Mouse (Mus musculus): ENCODE results near the gene Vmn1r213. TPM values are rescaled to one million over a fixed set of nuclear protein-coding genes. Genes with fewer than 3 reads are reported as not detected.

Gene Vmn1r213
- polyA plus RNA-seq (2014; fragmentation: Nextera tagmentation; extraction: Ambion mirVana) = not detected in 2 replicates

DNA sequence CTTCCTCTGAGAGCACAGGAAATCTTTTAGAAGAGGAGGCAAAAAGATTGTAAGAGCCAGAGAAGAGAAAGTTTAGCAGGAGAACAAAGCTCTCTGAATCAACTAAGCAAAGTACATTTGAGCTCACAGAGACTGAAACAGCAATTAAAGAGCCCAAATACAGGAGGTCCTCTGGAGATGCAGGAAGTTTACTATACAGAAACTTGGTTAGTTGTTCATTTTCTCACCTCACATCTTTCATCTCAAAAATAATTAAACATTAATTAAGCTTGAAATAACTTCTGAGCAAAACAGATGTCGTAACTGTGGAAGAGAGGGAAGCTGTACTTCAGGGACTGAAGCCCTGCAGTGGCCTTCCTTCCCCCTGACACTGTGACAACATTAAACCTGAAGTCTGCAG, at the start of gene Vmn1r213:
TSS of gene Vmn1r213 (plus strand) at position 301 of the 400 bp plus-strand sequence.
- DNase-seq (ENCODE audit: low spot score, missing footprints) (no peak), ATAC-seq (ENCODE audit: low FRiP score) (no peak)
- H3K9ac ChIP-seq (ENCODE audit: low read length) = no peak within 1 kb of the TSS
- H3K9me3 ChIP-seq (ENCODE audit: control insufficient read depth, low read length) = no peaks in the 10 kb centered on the region
- H3K36me3 ChIP-seq (ENCODE audit: control insufficient read depth, insufficient read depth, low read length) = no peaks in the 10 kb centered on the region
- H3K4me3 ChIP-seq (ENCODE audit: low read depth, low read length) = no peak within 1 kb of the TSS
- no peak within 1 kb of the TSS for H3K27ac ChIP-seq (ENCODE audit: low read depth, low read length)
- H3K4me1 ChIP-seq (ENCODE audit: control insufficient read depth, insufficient read depth, low read length) = no peaks in the 10 kb centered on the region
- no peaks in the 10 kb centered on the region for H3K27me3 ChIP-seq (ENCODE audit: control insufficient read depth, insufficient read depth, low read length)
- 76% methylated on average over 1 of the region's 1 CpGs for WGBS
- no peak within 1 kb of the TSS for H3K4me2 ChIP-seq

DNA sequence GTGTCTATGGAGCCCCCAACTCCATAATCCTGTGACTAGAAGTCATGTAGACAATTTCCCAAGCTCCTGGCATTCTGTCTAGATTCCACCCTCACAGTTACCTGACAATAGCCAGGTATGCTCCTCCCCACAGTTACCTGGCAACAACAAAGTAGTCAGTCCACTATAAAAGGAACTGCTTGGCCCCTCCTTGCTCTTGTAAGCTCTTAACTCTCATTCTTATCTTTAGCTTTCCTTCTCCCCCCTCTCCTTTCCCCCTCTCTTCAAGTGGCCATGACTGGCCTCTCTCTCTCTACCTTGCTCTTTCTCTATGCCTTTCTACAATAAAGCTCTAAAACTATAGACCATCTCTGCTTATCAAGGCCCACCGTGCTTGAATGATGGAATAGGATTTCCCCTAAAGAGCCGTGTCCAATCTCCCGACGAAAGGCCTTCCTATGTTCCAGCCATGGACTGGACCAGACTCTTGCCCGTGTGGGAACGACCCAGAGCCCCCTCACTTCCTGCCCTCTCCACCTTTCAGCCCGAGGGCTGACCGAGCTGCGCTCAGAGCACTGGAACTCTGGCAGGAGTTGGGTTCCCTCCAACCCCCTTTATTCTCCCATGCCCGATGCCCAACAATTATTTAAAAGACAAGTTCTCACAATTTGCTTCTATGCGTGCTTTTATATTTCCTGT, 17.1 kb upstream of the Vmn1r213 start:
- Histone ChIP-seq H3K4me2 (no peak overlapping the region), H3K27ac (ENCODE audit: low read depth, low read length) (no peak overlapping the region), H3K4me1 (ENCODE audit: control insufficient read depth, insufficient read depth, low read length) (no peaks in the 10 kb centered on the region), H3K36me3 (ENCODE audit: control insufficient read depth, insufficient read depth, low read length) (no peaks in the 10 kb centered on the region), H3K4me3 (ENCODE audit: low read depth, low read length) (no peak overlapping the region), H3K9me3 (ENCODE audit: control insufficient read depth, low read length) (no peaks in the 10 kb centered on the region), H3K9ac (ENCODE audit: low read length) (no peak overlapping the region), H3K27me3 (ENCODE audit: control insufficient read depth, insufficient read depth, low read length) (no peaks in the 10 kb centered on the region)
- no peak for DNase-seq (ENCODE audit: low spot score, missing footprints)
- WGBS = 89% methylated on average over 11 of the region's 11 CpGs
- no peak for ATAC-seq (ENCODE audit: low FRiP score)

DNA sequence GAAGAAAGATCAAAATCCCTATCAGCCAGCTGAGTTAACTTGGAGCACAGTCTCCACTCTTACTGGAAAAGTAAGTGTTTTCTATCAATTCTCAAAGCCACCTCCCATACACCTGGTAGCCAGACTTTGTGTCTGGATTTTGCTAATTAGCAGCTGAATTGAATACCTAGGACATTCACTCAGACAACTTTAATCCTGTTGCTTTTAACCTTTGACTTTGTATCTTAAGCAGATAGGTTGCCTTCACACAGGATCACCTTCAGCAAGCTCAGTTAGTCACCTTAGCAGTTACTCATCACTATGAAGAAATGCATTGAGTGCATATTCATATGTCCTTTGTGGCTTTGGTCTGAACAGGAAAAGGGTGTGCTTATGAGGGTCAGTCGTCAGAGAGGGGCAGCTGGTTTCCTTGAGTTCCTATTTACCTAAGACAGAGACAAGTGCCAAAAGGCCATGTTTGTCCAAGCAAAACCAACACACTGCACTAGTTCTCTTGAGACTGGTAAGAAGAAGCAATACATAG, 15.2 kb upstream of the Vmn1r213 start:
- Histone ChIP-seq H3K9ac (ENCODE audit: low read length) (no peak overlapping the region), H3K27me3 (ENCODE audit: control insufficient read depth, insufficient read depth, low read length) (no peaks in the 10 kb centered on the region), H3K4me2 (no peak overlapping the region), H3K9me3 (ENCODE audit: control insufficient read depth, low read length) (no peaks in the 10 kb centered on the region; the same call in 1 of the 2 replicates), H3K36me3 (ENCODE audit: control insufficient read depth, insufficient read depth, low read length) (no peaks in the 10 kb centered on the region), H3K4me3 (ENCODE audit: low read depth, low read length) (no peak overlapping the region), H3K27ac (ENCODE audit: low read depth, low read length) (no peak overlapping the region), H3K4me1 (ENCODE audit: control insufficient read depth, insufficient read depth, low read length) (no peaks in the 10 kb centered on the region)
- WGBS = 59% methylated on average over 1 of the region's 1 CpGs
- ATAC-seq (ENCODE audit: low FRiP score) = no peak
- DNase-seq (ENCODE audit: low spot score, missing footprints) = no peak

DNA sequence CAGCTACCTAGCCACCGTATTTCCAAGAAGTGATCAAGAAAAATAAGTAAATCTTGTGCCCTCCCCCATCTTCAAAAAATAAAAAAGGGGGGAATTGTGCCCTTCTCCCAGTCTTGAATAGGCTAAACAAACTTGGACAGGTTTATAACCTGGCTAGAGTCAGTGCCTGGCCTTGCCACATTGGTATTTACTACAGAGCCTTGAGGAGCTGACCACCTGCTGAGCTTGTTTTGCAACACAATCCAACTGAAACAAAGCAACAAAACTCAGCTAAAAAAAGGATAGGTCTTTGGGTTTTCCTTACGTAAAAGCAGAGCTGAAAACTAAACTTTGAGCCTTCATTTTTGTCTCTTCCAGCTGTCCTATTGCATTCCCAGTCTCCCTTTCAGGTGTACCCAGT, 14.7 kb upstream of the Vmn1r213 start:
- WGBS = 59% methylated on average over 2 of the region's 2 CpGs

DNA sequence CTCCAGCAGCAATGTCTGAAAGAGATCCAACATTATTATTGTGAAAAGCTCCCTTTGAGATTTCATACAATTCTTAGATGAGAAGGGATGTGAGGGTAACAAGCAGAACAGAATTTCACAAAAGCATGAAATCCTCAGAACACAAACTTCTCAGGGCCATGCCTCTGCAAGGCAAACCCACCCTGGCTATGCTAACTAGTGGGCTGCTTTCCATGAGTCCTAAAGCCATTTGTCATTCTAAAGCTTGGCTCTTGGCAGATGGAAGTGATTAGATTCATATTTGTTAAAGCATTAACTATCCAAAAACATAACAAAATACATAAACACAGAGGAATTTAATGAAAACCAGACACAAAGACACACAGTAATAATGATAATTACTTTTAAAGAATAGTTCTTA, 10.7 kb downstream of the Vmn1r213 start:
- Histone ChIP-seq H3K9ac (ENCODE audit: low read length) (no peak overlapping the region), H3K4me2 (no peak overlapping the region)

More for the DNA sequence above, 14.7 kb upstream of the Vmn1r213 start:
- ATAC-seq (ENCODE audit: low FRiP score) = no peak
- Histone ChIP-seq H3K4me1 (ENCODE audit: control insufficient read depth, insufficient read depth, low read length) (no peaks in the 10 kb centered on the region), H3K4me2 (no peak overlapping the region), H3K9me3 (ENCODE audit: control insufficient read depth, low read length) (no peaks in the 10 kb centered on the region; the same call in 1 of the 2 replicates), H3K27me3 (ENCODE audit: control insufficient read depth, insufficient read depth, low read length) (no peaks in the 10 kb centered on the region), H3K9ac (ENCODE audit: low read length) (no peak overlapping the region), H3K36me3 (ENCODE audit: control insufficient read depth, insufficient read depth, low read length) (no peaks in the 10 kb centered on the region), H3K4me3 (ENCODE audit: low read depth, low read length) (no peak overlapping the region), H3K27ac (ENCODE audit: low read depth, low read length) (no peak overlapping the region)
- no peak for DNase-seq (ENCODE audit: low spot score, missing footprints)

DNA sequence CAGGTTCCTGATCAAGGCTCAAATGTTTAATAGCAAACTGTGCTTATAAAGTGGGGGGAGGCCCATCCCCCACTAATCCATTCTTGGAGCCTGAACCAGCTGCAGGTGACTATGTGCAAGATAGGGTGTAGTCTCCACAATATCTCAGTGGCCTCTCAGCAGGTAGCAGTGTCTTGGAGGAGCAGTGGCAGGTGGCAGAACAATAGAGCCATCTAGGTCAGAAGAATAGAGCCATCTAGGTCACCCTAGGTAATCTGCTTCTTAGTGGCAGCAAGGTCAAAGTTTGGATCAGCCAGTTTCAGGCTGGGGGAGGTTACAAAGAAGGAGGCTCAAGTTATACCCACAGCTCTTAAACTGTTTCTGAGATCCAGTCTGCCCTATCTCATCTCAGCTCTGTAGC, 17.4 kb downstream of the Vmn1r213 start:
- H3K36me3 ChIP-seq (ENCODE audit: control insufficient read depth, insufficient read depth, low read length) = no peaks in the 10 kb centered on the region
- H3K4me2 ChIP-seq = no peak overlapping the region
- H3K27ac ChIP-seq (ENCODE audit: low read depth, low read length) = no peak overlapping the region
- ATAC-seq (ENCODE audit: low FRiP score) (no peak), DNase-seq (ENCODE audit: low spot score, missing footprints) (no peak)
- H3K4me1 ChIP-seq (ENCODE audit: control insufficient read depth, insufficient read depth, low read length) = no peaks in the 10 kb centered on the region
- no peaks in the 10 kb centered on the region for H3K9me3 ChIP-seq (ENCODE audit: control insufficient read depth, low read length)
- no peak overlapping the region for H3K4me3 ChIP-seq (ENCODE audit: low read depth, low read length)
- H3K9ac ChIP-seq (ENCODE audit: low read length) = no peak overlapping the region
- no peaks in the 10 kb centered on the region for H3K27me3 ChIP-seq (ENCODE audit: control insufficient read depth, insufficient read depth, low read length)

More for the DNA sequence above, 10.7 kb downstream of the Vmn1r213 start:
- Histone ChIP-seq H3K36me3 (ENCODE audit: control insufficient read depth, insufficient read depth, low read length) (no peaks in the 10 kb centered on the region), H3K9me3 (ENCODE audit: control insufficient read depth, low read length) (no peaks in the 10 kb centered on the region), H3K4me3 (ENCODE audit: low read depth, low read length) (no peak overlapping the region), H3K27me3 (ENCODE audit: control insufficient read depth, insufficient read depth, low read length) (no peaks in the 10 kb centered on the region), H3K27ac (ENCODE audit: low read depth, low read length) (no peak overlapping the region), H3K4me1 (ENCODE audit: control insufficient read depth, insufficient read depth, low read length) (no peaks in the 10 kb centered on the region)
- DNase-seq (ENCODE audit: low spot score, missing footprints) (no peak), ATAC-seq (ENCODE audit: low FRiP score) (no peak)

DNA sequence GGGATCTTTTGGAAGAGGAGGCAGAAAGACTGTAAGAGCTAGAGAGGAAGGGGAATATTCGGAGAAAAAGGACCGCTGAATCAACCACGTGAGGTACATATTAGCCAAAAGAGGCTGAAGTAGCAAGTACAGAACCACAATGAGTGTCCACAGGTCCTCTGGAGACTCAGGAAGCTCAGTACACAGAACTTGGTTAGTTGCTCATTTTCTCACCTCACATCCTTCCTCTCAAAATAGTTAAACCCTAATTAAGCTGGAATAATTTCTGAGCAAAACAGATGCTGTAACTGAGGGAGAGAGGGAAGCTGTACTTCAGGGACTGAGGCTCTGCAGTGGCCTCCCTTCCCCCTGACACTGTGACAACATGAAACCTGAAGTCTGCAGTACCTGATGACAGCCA, 22.7 kb downstream of the Vmn1r213 start, which contains the start of gene Vmn1r214:
TSS of gene Vmn1r214 (plus strand) at position 301 of the 400 bp plus-strand sequence.
- Histone ChIP-seq H3K4me3 (ENCODE audit: low read depth, low read length) (no peak within 1 kb of the TSS), H3K36me3 (ENCODE audit: control insufficient read depth, insufficient read depth, low read length) (no peaks in the 10 kb centered on the region), H3K27me3 (ENCODE audit: control insufficient read depth, insufficient read depth, low read length) (no peaks in the 10 kb centered on the region), H3K9ac (ENCODE audit: low read length) (no peak within 1 kb of the TSS), H3K4me1 (ENCODE audit: control insufficient read depth, insufficient read depth, low read length) (no peaks in the 10 kb centered on the region), H3K9me3 (ENCODE audit: control insufficient read depth, low read length) (no peaks in the 10 kb centered on the region), H3K27ac (ENCODE audit: low read depth, low read length) (no peak within 1 kb of the TSS), H3K4me2 (no peak within 1 kb of the TSS)
- DNase-seq (ENCODE audit: low spot score, missing footprints) (no peak), ATAC-seq (ENCODE audit: low FRiP score) (no peak)
- WGBS = 89% methylated on average over 3 of the region's 3 CpGs

DNA sequence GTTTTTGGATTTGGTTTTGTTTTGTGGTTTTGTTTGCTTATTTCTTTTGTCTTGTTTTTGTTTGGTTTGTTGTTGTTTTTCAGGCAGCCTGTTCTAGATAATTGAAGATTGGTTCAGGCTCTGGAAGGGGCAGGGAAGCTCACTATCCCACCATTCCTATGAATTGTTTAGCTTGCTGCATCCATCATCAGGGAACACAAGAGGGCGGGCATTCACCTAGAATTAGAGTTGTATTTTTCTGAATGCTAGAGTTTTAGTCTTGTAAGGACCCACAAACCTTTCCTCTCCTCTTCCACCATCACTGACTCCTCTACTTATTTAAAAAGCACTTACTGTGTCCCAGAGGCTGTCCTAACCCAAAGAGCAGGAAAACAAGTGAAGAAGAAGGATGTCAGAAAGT, 50.3 kb downstream of the Vmn1r213 start:
- Histone ChIP-seq H3K4me1 (ENCODE audit: control insufficient read depth, insufficient read depth, low read length) (no peaks in the 10 kb centered on the region), H3K36me3 (ENCODE audit: control insufficient read depth, insufficient read depth, low read length) (no peaks in the 10 kb centered on the region), H3K4me2 (no peak overlapping the region), H3K27me3 (ENCODE audit: control insufficient read depth, insufficient read depth, low read length) (no peaks in the 10 kb centered on the region), H3K9ac (ENCODE audit: low read length) (no peak overlapping the region), H3K9me3 (ENCODE audit: control insufficient read depth, low read length) (no peaks in the 10 kb centered on the region), H3K4me3 (ENCODE audit: low read depth, low read length) (no peak overlapping the region), H3K27ac (ENCODE audit: low read depth, low read length) (no peak overlapping the region)
- ATAC-seq (ENCODE audit: low FRiP score) (no peak), DNase-seq (ENCODE audit: low spot score, missing footprints) (no peak)
- WGBS = 45% methylated on average over 1 of the region's 1 CpGs
